Mouse (Mus musculus): ENCODE data around the gene Ppm1h. TPM values are rescaled to one million over a fixed set of nuclear protein-coding genes. Genes with fewer than 3 reads are reported as not detected.

The Ppm1h gene
- polyA plus RNA-seq, 1 experiment from 2014 or later, result 22.2 TPM

DNA sequence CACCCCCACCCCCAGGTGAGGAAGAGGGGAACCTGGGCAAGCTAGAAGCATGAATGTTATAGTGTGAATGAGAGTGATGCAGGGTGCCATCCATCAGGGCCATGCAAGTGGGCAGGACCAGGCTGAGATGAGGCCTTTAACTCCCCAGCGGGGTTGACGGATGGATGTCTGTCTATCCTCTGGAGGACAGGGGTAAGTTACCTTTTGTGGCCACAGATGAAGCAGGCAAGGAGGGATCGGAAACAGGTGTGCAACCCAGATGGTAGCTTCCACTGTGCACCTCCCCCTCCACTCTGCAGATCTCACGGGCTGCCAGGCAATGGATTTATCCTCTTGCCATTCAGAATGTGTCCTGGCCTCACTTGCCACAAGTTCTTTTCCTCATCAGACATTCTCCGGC, 222.8 kb downstream of the Ppm1h start:
- Histone ChIP-seq H3K9me3 (ENCODE audit: control insufficient read depth, low read length) (no peaks in the 10 kb centered on the region), H3K27ac (ENCODE audit: low read depth, low read length) (no peak overlapping the region), H3K4me3 (ENCODE audit: low read length) (no peak overlapping the region), H3K4me1 (ENCODE audit: control insufficient read depth, insufficient read depth, low read length) (peaks cover 15% of the 10 kb centered on the region; the same call in 1 of the 2 replicates), H3K4me2 (replicated peaks; ENCODE audit: low read depth, low read length) (no peak overlapping the region), H3K27me3 (ENCODE audit: control insufficient read depth, insufficient read depth, low read length) (no peaks in the 10 kb centered on the region), H3K9ac (ENCODE audit: low read depth, low read length) (no peak overlapping the region), H3K36me3 (ENCODE audit: control insufficient read depth, insufficient read depth, low read length) (no peaks in the 10 kb centered on the region)
- ATAC-seq (ENCODE audit: low FRiP score, low TSS enrichment), result peak; percentile 48; the same call in 1 of the 2 replicates
- WGBS, result 75% methylated on average over 5 of the region's 5 CpGs

DNA sequence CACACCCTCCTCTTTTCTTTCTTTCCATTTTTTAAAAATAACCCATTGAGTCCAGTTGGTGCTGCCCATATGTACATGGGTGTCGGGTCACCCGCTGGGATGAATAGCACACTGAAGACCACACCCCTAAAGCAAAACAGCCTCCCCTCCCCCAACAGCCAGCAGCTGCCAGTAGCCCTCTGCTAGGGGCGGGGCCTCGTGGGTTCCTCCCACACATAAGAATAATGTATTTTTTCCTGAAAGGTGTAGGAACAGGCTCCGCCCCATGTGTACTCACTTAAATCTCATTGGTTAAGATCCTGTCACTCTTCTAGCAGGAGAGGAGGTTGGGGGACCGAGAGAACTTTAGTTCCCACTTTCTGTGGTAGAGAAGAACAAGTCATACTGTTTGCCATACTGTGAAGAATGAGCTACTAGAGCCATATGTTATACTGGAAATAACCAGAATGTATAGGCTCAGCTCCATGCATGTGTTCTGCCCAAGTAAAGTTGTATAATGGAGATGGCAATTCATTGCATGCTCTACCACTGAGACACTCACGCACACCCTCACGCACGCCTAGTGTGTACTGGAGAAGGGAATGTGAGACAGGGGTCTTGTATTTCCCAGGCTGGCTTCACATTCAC, 231.0 kb downstream of the Ppm1h start:
- no peak for ATAC-seq (ENCODE audit: low FRiP score, low TSS enrichment)

DNA sequence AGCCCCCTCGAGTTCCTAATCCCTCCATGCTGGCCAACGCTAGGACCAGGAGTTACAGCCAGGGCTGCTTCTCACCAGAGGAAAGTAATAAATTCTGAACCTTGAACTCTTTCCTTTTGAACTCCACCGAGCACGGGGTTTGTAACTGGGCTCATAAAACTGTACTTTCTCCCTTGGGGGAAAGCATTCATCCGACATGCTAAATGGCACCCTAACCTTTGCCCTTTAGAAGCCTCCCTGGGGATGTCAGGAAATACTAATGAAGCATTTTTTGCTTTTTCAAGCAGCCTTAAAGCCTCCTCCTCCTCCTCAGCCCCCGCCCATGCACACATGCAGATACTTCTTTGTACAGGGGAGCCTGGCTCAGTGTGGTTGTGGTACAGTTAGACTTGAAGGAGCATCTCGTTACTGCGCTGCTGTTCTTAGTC, 232.2 kb downstream of the Ppm1h start:
- peak overlapping the region; percentile 90; the same call in 1 of the 2 replicates for H3K27ac ChIP-seq (ENCODE audit: low read depth, low read length)
- no peaks in the 10 kb centered on the region for H3K36me3 ChIP-seq (ENCODE audit: control insufficient read depth, insufficient read depth, low read length)
- no peaks in the 10 kb centered on the region for H3K9me3 ChIP-seq (ENCODE audit: control insufficient read depth, low read length)
- peak; percentile 66 for ATAC-seq (ENCODE audit: low FRiP score, low TSS enrichment)
- no peak overlapping the region; the same call in 1 of the 2 replicates for H3K9ac ChIP-seq (ENCODE audit: low read depth, low read length)
- H3K4me3 ChIP-seq (ENCODE audit: low read length), result no peak overlapping the region
- no peak overlapping the region for H3K4me2 ChIP-seq (replicated peaks; ENCODE audit: low read depth, low read length)
- WGBS, result 9% methylated on average over 8 of the region's 8 CpGs
- peaks cover 43% of the 10 kb centered on the region for H3K4me1 ChIP-seq (ENCODE audit: control insufficient read depth, insufficient read depth, low read length)
- H3K27me3 ChIP-seq (ENCODE audit: control insufficient read depth, insufficient read depth, low read length), result no peaks in the 10 kb centered on the region

More for the DNA sequence above, 231.0 kb downstream of the Ppm1h start:
- Histone ChIP-seq H3K9me3 (ENCODE audit: control insufficient read depth, low read length) (no peaks in the 10 kb centered on the region), H3K4me1 (ENCODE audit: control insufficient read depth, insufficient read depth, low read length) (peaks cover 40% of the 10 kb centered on the region), H3K9ac (ENCODE audit: low read depth, low read length) (no peak overlapping the region), H3K36me3 (ENCODE audit: control insufficient read depth, insufficient read depth, low read length) (no peaks in the 10 kb centered on the region), H3K4me2 (replicated peaks; ENCODE audit: low read depth, low read length) (no peak overlapping the region), H3K4me3 (ENCODE audit: low read length) (no peak overlapping the region), H3K27ac (ENCODE audit: low read depth, low read length) (no peak overlapping the region), H3K27me3 (ENCODE audit: control insufficient read depth, insufficient read depth, low read length) (no peaks in the 10 kb centered on the region)
- WGBS, result 83% methylated on average over 9 of the region's 9 CpGs

DNA sequence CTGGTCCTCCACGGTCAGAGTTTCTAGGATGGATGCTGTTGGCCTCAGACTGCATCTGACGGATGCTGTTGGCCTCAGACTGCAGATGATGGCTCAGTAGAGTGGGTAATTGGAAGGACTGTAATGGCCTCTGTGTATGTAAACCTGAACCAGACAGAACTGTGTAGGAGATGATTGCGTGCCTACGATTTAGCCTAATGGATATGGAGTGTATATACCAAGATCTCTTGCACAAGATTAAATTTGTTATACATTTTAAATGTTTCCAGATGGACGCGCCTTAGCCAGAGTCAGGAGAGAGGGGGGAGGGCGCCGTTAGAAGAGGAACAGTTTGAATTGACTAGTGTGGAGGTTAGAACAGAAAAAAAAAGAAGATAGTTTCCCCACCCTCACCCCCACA, 233.1 kb downstream of the Ppm1h start:
- H3K36me3 ChIP-seq (ENCODE audit: control insufficient read depth, insufficient read depth, low read length), result no peaks in the 10 kb centered on the region
- H3K4me1 ChIP-seq (ENCODE audit: control insufficient read depth, insufficient read depth, low read length), result peaks cover 51% of the 10 kb centered on the region
- no peaks in the 10 kb centered on the region for H3K27me3 ChIP-seq (ENCODE audit: control insufficient read depth, insufficient read depth, low read length)
- no peaks in the 10 kb centered on the region for H3K9me3 ChIP-seq (ENCODE audit: control insufficient read depth, low read length)
- no peak for ATAC-seq (ENCODE audit: low FRiP score, low TSS enrichment)
- H3K9ac ChIP-seq (ENCODE audit: low read depth, low read length), result peak overlapping the region; percentile 31; the same call in 1 of the 2 replicates
- no peak overlapping the region for H3K4me3 ChIP-seq (ENCODE audit: low read length)
- no peak overlapping the region; the same call in 1 of the 2 replicates for H3K4me2 ChIP-seq (replicated peaks; ENCODE audit: low read depth, low read length)
- 48% methylated on average over 8 of the region's 8 CpGs for WGBS
- H3K27ac ChIP-seq (ENCODE audit: low read depth, low read length), result peak overlapping the region; percentile 90; the same call in 1 of the 2 replicates

DNA sequence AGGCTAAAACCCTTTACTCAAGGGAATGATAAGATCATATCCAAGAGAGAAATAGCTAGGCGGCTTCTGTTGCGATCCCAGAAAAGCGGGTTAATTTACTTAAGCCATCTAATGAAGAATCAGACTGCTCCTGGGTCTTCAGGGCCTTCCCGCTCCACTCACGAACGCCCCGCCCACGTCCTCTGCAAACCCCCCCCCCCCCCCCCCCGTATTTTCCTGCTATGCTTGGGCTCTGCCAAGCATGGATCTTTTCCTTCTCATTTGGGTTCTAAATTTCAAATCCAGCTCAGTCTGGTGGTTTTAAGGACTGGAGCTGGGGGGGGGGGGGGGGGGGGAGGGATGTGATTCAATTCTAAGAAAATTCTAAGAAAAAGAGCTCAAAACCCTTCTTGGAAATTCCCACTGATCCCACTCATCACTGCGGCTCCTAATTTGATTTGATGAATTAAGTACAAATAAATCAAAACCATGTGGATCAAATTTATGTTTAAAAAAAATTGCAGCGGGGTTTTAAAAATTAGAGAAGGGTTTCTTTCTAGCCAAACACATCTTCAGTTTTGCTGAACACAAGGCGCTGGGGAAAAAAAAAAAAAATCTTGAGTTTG, 233.6 kb downstream of the Ppm1h start:
- Histone ChIP-seq H3K27ac (ENCODE audit: low read depth, low read length) (peak overlapping the region; percentile 90), H3K4me1 (ENCODE audit: control insufficient read depth, insufficient read depth, low read length) (peaks cover 51% of the 10 kb centered on the region), H3K27me3 (ENCODE audit: control insufficient read depth, insufficient read depth, low read length) (no peaks in the 10 kb centered on the region), H3K36me3 (ENCODE audit: control insufficient read depth, insufficient read depth, low read length) (no peaks in the 10 kb centered on the region), H3K9me3 (ENCODE audit: control insufficient read depth, low read length) (no peaks in the 10 kb centered on the region), H3K9ac (ENCODE audit: low read depth, low read length) (peak overlapping the region; percentile 48; the same call in 1 of the 2 replicates), H3K4me3 (ENCODE audit: low read length) (no peak overlapping the region), H3K4me2 (replicated peaks; ENCODE audit: low read depth, low read length) (peak overlapping the region; percentile 19; the same call in 1 of the 2 replicates)
- ATAC-seq (ENCODE audit: low FRiP score, low TSS enrichment), result no peak
- WGBS, result 22% methylated on average over 11 of the region's 12 CpGs

DNA sequence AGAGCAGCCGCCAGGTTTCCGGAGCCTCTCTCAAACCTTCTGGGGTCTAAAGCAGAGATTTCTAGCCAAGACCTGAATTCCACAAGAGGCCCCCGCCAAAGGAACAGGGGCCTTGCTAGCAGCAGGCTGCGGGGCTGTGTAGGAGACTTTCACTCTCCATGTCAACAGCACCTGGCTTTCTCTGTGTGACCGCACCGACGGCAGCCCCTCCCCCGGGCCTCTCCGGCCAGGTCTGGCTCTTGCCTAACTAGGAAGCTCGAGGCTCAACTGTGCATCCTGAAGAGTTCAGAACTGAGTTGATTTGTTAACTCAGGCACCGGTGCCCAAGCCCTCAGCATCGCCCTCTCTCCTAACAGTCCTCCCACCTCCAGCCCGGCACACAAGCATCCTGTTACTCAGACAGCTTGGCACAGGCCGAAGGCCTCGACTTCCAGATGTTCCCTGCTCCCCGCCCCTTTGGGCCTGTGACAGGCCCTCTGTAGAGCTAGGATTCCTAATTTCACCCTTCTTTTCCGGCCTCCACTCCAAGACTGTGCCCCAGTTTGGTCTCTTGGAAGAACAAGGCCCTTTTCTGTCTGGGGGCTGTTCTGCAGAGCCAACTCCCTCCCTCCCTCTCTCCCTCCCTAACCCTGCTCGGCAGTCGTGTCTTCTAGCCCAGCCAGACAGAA, 234.3 kb downstream of the Ppm1h start:
- H3K4me3 ChIP-seq (ENCODE audit: low read length), result no peak overlapping the region
- H3K27ac ChIP-seq (ENCODE audit: low read depth, low read length), result peak overlapping the region; percentile 90
- peak; percentile 80 for ATAC-seq (ENCODE audit: low FRiP score, low TSS enrichment)
- peak overlapping the region; percentile 48 for H3K9ac ChIP-seq (ENCODE audit: low read depth, low read length)
- H3K27me3 ChIP-seq (ENCODE audit: control insufficient read depth, insufficient read depth, low read length), result no peaks in the 10 kb centered on the region
- H3K4me2 ChIP-seq (replicated peaks; ENCODE audit: low read depth, low read length), result peak overlapping the region; percentile 19
- H3K36me3 ChIP-seq (ENCODE audit: control insufficient read depth, insufficient read depth, low read length), result no peaks in the 10 kb centered on the region
- WGBS, result 6% methylated on average over 19 of the region's 19 CpGs
- no peaks in the 10 kb centered on the region for H3K9me3 ChIP-seq (ENCODE audit: control insufficient read depth, low read length)
- H3K4me1 ChIP-seq (ENCODE audit: control insufficient read depth, insufficient read depth, low read length), result peaks cover 51% of the 10 kb centered on the region

DNA sequence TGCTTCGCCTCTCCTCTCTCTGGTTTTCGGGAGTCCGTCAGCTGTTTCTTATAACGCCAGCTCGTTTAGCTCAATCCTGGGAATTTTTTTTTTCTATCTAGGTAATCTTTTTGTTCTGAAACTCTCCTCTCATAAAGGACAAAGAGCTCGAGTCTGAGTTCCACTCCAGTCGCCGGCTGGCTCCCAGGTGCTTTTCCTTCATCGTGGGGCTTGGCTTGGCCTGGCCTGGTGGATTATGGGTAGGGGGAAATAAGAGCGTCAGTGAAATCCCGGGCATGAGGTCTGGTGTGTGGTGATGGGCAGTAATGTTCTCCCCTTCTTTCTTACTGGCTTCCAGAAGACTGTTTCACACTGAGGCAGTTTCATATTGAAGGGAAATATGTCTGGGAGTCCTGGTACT, 234.8 kb downstream of the Ppm1h start:
- peak overlapping the region; percentile 90 for H3K27ac ChIP-seq (ENCODE audit: low read depth, low read length)
- ATAC-seq (ENCODE audit: low FRiP score, low TSS enrichment), result no peak
- peaks cover 51% of the 10 kb centered on the region for H3K4me1 ChIP-seq (ENCODE audit: control insufficient read depth, insufficient read depth, low read length)
- no peaks in the 10 kb centered on the region for H3K36me3 ChIP-seq (ENCODE audit: control insufficient read depth, insufficient read depth, low read length)
- H3K4me2 ChIP-seq (replicated peaks; ENCODE audit: low read depth, low read length), result no peak overlapping the region
- WGBS, result 41% methylated on average over 11 of the region's 11 CpGs
- no peaks in the 10 kb centered on the region for H3K27me3 ChIP-seq (ENCODE audit: control insufficient read depth, insufficient read depth, low read length)
- no peak overlapping the region for H3K9ac ChIP-seq (ENCODE audit: low read depth, low read length)
- no peak overlapping the region for H3K4me3 ChIP-seq (ENCODE audit: low read length)
- H3K9me3 ChIP-seq (ENCODE audit: control insufficient read depth, low read length), result no peaks in the 10 kb centered on the region

DNA sequence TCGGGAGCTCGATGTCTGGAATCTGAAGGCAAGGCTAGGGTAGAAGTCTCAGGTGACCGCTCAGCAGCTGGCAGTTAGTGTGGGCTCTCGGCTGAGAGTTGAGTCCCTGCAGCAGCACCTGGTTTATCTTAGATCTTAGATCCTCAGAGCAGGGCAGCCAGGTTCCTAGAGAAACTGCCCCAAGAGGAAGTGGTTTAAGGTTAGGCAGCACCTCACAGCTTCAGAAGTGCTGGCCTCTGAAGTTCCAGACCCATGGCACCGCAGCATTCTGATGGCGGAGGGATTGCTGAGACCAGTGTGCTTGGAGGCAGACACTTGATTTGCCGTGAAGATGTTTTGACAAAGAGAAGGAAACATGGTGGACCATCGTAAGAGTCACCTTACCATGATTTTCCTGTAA, 237.3 kb downstream of the Ppm1h start:
- no peaks in the 10 kb centered on the region for H3K27me3 ChIP-seq (ENCODE audit: control insufficient read depth, insufficient read depth, low read length)
- no peak overlapping the region for H3K4me2 ChIP-seq (replicated peaks; ENCODE audit: low read depth, low read length)
- H3K27ac ChIP-seq (ENCODE audit: low read depth, low read length), result 0 out of 2 replicates have a peak overlapping the region, but pooled peaks have one; percentile 24
- H3K9me3 ChIP-seq (ENCODE audit: control insufficient read depth, low read length), result no peaks in the 10 kb centered on the region
- peaks cover 38% of the 10 kb centered on the region for H3K4me1 ChIP-seq (ENCODE audit: control insufficient read depth, insufficient read depth, low read length)
- ATAC-seq (ENCODE audit: low FRiP score, low TSS enrichment), result no peak
- WGBS, result 62% methylated on average over 8 of the region's 8 CpGs
- no peak overlapping the region for H3K9ac ChIP-seq (ENCODE audit: low read depth, low read length)
- H3K4me3 ChIP-seq (ENCODE audit: low read length), result no peak overlapping the region
- peaks cover 2% of the 10 kb centered on the region; the same call in 1 of the 2 replicates for H3K36me3 ChIP-seq (ENCODE audit: control insufficient read depth, insufficient read depth, low read length)
